Mouse (Mus musculus) splenic B cell, adult 2 months (primary cell): Measurements from ENCODE around the gene Ap2a1.

ENCODE experiments used
- DNase-seq: peaks from one replicate; pipeline ENCODE4 v3.0.0-alpha.2; 2011; ENCODE audit warnings: low read depth, low spot score
- H3K27me3 ChIP-seq: 2 replicates; pipeline ENCODE4 v1.6.1; 2012; ENCODE audit warnings: mild to moderate bottlenecking, low read length, moderate library complexity, mixed read lengths; ENCODE audit not compliant: control insufficient read depth, poor library complexity, insufficient read depth, severe bottlenecking
- H3K36me3 ChIP-seq: 2 replicates; pipeline ENCODE4 v1.6.1; 2012; ENCODE audit warnings: mild to moderate bottlenecking, low read length, moderate library complexity, mixed read lengths; ENCODE audit not compliant: control insufficient read depth, poor library complexity, insufficient read depth, severe bottlenecking

Gene Ap2a1

GRCm38 (mm10) chr7:44959281-44959680, 30.0 kb upstream of the Ap2a1 start:
- no peaks in the 10 kb centered on the region for H3K36me3 ChIP-seq
- DNase-seq = no peak
- no peaks in the 10 kb centered on the region for H3K27me3 ChIP-seq

GRCm38 (mm10) chr7:44958208-44958607, 28.9 kb upstream of the Ap2a1 start:
- H3K27me3 ChIP-seq = no peaks in the 10 kb centered on the region
- peak; percentile 66 for DNase-seq
- H3K36me3 ChIP-seq = no peaks in the 10 kb centered on the region

- no peaks in the 10 kb centered on the region for H3K27me3 ChIP-seq
- DNase-seq = no peak
- no peaks in the 10 kb centered on the region for H3K36me3 ChIP-seq
Observed at GRCm38 (mm10) chr7:44957183-44957835, 28.0 kb upstream of the Ap2a1 start.

GRCm38 (mm10) chr7:44956266-44956665, 27.0 kb upstream of the Ap2a1 start:
- Histone ChIP-seq H3K27me3 (no peaks in the 10 kb centered on the region), H3K36me3 (no peaks in the 10 kb centered on the region)
- DNase-seq = no peak

- DNase-seq = peak; percentile 69
- Histone ChIP-seq H3K36me3 (no peaks in the 10 kb centered on the region), H3K27me3 (no peaks in the 10 kb centered on the region)
Observed at GRCm38 (mm10) chr7:44955628-44956027, 26.3 kb upstream of the Ap2a1 start.

GRCm38 (mm10) chr7:44954091-44954885, 25.0 kb upstream of the Ap2a1 start:
- no peak for DNase-seq
- no peaks in the 10 kb centered on the region for H3K27me3 ChIP-seq
- H3K36me3 ChIP-seq = no peaks in the 10 kb centered on the region

- Histone ChIP-seq H3K27me3 (no peaks in the 10 kb centered on the region), H3K36me3 (no peaks in the 10 kb centered on the region)
- no peak for DNase-seq
Observed at GRCm38 (mm10) chr7:44953561-44953960, 24.3 kb upstream of the Ap2a1 start.

GRCm38 (mm10) chr7:44952611-44953306, 23.5 kb upstream of the Ap2a1 start:
- peak; percentile 74 for DNase-seq
- H3K27me3 ChIP-seq = no peaks in the 10 kb centered on the region
- no peaks in the 10 kb centered on the region for H3K36me3 ChIP-seq

GRCm38 (mm10) chr7:44951960-44952359, 22.7 kb upstream of the Ap2a1 start:
- no peaks in the 10 kb centered on the region for H3K36me3 ChIP-seq
- no peaks in the 10 kb centered on the region for H3K27me3 ChIP-seq
- DNase-seq = peak; percentile 27

- no peak for DNase-seq
- Histone ChIP-seq H3K36me3 (no peaks in the 10 kb centered on the region), H3K27me3 (no peaks in the 10 kb centered on the region)
Observed at GRCm38 (mm10) chr7:44949922-44950321, 20.6 kb upstream of the Ap2a1 start.

- Histone ChIP-seq H3K36me3 (no peaks in the 10 kb centered on the region), H3K27me3 (no peaks in the 10 kb centered on the region)
- no peak for DNase-seq
Observed at GRCm38 (mm10) chr7:44942904-44943303, 13.6 kb upstream of the Ap2a1 start, which contains the start of gene Tsks. TSS of gene Tsks (plus strand) at chr7:44943204.

GRCm38 (mm10) chr7:44938680-44939079, 9.4 kb upstream of the Ap2a1 start:
- Histone ChIP-seq H3K36me3 (no peaks in the 10 kb centered on the region), H3K27me3 (no peaks in the 10 kb centered on the region; the same call in 1 of the 2 replicates)
- no peak for DNase-seq

GRCm38 (mm10) chr7:44928570-44928969, 726 bp downstream of the Ap2a1 start:
- DNase-seq = no peak
- no peaks in the 10 kb centered on the region for H3K36me3 ChIP-seq

GRCm38 (mm10) chr7:44925468-44925867, 3.8 kb downstream of the Ap2a1 start:
- Histone ChIP-seq H3K36me3 (no peaks in the 10 kb centered on the region), H3K27me3 (no peaks in the 10 kb centered on the region)
- DNase-seq = peak; percentile 59

More at GRCm38 (mm10) chr7:44928570-44928969, 726 bp downstream of the Ap2a1 start:
- no peaks in the 10 kb centered on the region for H3K27me3 ChIP-seq

- H3K27me3 ChIP-seq = no peaks in the 10 kb centered on the region
- no peaks in the 10 kb centered on the region for H3K36me3 ChIP-seq
- DNase-seq = no peak
Observed at GRCm38 (mm10) chr7:44922530-44922929, 6.8 kb downstream of the Ap2a1 start.
